Mouse (Mus musculus) left cerebral cortex, adult 2 months (tissue): ENCODE measurements around the gene Klhl31. TPM values are rescaled to one million over a fixed set of nuclear protein-coding genes. Genes with fewer than 3 reads are reported as not detected.
A peak's percentile ranks its signal among the peaks of the same experiment; 100 is the strongest.

Source experiments
- DNase-seq, 2 experiments: peaks; one replicate each; pipeline ENCODE4 v3.0.0; 2021 to 2022; ENCODE audit warnings: low spot score in 2 of 2, mixed read lengths in 1 of 2; ENCODE audit errors: extremely low spot score in 1 of 2
- H3K27ac ChIP-seq: fragments of 200-600 bp; 2 replicates; pipeline ENCODE4 v1.8.1; 2022
- H3K4me3 ChIP-seq: fragments of 200-600 bp; 2 replicates; pipeline ENCODE4 v1.8.1; 2022
- CTCF ChIP-seq: fragments of 200-600 bp; IDR thresholded peaks from 2 replicates; pipeline ENCODE4 v1.8.1; 2022; ENCODE audit warnings: antibody characterized with exemption, mild to moderate bottlenecking, moderate library complexity
- intact Hi-C: fragments of 180-260 bp; cut with DNase I; formaldehyde crosslinking; loops from one replicate; pipeline ENCODE4 v1.15.1; 2025
- total RNA-seq, 2 experiments: library from RNA; stranded (reverse); gene quantifications; 2 replicates each; pipeline ENCODE4 v1.2.3; 2021

The Klhl31 gene
- total RNA-seq, 2 experiments from 2014 or later = 0.07 TPM; not detected in 1

DNA sequence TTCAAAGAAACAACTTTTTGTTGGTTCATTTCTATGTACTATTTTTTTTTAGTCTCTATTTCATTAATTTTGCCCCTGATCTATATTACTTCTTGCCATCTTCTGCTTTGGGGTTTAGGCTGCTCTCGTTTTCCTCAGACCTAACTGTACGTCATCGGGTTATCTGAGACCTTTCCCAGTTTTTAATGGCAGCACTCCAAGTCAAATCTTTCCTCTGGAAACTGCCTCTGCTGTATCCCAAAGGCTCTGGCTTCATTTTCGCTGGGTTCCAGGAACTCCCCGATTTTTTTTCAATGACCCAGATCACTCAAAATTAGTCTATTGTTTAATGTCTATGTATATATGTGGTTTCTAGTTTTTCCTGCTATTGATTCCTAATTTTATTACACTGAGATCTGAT lies 6.6 kb upstream of the Klhl31 start:
- H3K27ac ChIP-seq = no peak overlapping the region
- no peak for DNase-seq
- TF ChIP-seq CTCF = no peak
- no peak overlapping the region for H3K4me3 ChIP-seq
- intact Hi-C loops = no loop called here

DNA sequence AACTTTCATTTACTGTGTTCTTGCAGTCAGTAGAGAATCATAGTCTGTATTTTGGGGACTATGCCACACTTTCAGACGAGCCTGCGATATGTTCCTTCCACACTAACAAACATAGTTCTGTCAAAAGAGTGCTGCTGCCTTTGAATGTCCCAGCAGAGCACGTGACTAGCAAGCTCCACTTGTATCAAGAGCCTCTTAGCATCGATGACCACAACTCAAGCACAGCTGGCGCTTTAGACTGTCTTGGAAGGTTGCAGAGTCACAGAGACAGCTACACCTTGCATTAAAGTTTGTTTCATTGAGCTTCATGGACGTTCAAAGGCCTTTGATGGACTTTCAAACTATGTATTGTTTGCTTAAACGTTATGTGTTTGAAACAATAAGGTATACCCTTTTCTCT lies 5.5 kb upstream of the Klhl31 start:
- Histone ChIP-seq H3K27ac (no peak overlapping the region), H3K4me3 (no peak overlapping the region)
- DNase-seq = no peak
- intact Hi-C loops = no loop called here
- no peak for TF ChIP-seq CTCF

DNA sequence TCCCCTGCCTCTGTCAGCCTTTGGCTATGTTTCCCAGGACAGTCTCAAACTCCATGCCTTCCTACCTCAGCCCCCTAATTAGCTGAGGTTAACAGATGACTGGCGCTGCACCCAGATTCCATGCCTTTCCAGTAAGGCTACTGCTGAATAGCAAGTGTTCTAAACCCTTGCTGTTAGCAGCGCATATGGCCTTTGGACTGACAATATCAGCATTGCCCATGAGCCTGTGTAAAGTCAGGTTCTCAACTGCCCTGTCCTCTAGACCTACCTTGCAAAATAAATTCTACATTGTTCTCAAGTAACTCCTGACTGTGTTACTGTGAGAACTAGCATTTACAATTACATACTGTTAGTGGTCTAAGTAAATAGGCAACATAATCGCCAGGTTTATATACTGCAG lies 3.9 kb upstream of the Klhl31 start:
- intact Hi-C loops = no loop called here
- DNase-seq = no peak

DNA sequence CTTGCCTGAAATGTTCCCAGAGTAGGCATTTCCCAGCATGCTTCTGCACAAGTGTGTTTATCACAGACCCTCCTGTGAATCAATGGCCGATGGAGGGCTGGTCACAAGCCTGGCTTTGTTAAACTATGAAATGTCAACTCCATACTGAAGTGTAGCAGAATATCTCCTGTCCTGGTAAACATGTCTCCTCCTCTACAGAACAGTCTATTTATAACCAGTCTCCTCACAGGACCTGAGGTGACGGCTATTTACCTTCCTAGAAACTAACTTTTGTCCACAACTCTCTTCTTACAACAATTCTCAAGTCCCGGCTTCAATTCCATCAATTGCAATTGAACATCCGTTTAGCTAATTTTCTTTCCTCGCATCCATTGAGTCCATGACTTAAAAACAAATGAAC lies 297 bp upstream of the Klhl31 start:
- intact Hi-C loops = no loop called here
- H3K4me3 ChIP-seq = no peak overlapping the region
- no peak for TF ChIP-seq CTCF
- H3K27ac ChIP-seq = no peak overlapping the region
- no peak for DNase-seq

More for the DNA sequence above, 3.9 kb upstream of the Klhl31 start:
- H3K27ac ChIP-seq = no peak overlapping the region
- no peak overlapping the region for H3K4me3 ChIP-seq
- TF ChIP-seq CTCF = no peak

DNA sequence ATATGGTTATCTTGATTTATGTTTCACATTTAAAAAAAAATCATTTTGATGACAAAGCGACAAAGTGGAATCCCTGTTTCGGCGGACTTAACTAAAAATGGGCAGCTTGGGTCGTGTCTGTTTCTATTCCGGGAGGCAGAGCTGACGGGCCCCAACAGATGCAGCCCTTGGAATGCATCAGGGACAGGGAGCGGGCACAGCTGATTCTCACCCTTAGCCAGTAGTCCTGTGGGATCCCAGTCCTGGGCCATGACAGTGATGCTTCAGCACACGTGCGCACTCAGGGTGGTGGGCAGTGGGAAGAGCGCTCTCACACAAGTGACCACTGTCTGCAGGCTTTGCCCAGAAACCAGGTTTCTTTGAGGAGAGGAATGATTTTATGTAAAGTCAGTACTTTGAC lies 1.1 kb downstream of the Klhl31 start:
- intact Hi-C loops = no loop called here
- Histone ChIP-seq H3K4me3 (no peak overlapping the region), H3K27ac (no peak overlapping the region)
- DNase-seq = no peak
- TF ChIP-seq CTCF = no peak

DNA sequence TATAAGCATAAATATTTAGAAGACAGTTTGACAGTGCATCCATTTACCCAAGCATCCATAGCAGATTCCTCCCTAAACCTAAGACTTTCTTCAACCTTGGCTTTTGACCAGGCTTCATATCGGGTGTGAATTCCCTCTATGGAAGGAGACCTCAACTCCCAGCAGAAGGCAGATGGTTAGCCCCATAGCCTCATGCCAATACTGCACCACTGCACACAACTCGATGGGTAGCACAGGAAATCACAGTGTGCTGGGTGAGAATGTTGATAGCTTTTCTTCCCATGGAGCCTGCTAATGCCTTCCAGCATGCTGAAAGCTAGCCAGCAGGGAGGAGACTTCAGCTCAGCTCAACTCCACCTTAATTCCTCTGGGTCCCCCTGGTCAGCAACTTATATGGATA lies 8.9 kb downstream of the Klhl31 start:
- Histone ChIP-seq H3K4me3 (no peak overlapping the region), H3K27ac (no peak overlapping the region)
- no peak for DNase-seq
- intact Hi-C loops = no loop called here
- no peak for TF ChIP-seq CTCF

DNA sequence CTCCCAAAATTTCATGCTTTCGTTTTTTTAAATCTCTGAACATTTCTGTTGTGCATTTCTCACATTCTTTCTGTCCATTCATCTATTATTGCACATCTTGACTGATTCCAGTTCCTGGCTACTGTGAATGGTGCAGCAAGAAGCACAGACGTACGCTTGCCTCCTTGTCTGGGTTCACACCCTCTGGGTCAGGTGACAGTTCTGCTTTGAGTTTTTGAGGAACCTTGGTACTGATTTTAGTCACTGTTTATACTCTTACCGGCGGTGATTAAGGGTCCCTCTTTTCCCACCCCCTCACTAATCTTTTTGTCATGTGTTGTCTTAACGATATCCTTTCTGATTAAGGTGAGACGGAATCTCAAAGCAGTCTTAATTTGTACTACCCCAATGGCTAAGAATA lies 15.5 kb downstream of the Klhl31 start:
- no peak for TF ChIP-seq CTCF
- H3K4me3 ChIP-seq = no peak overlapping the region
- no peak for DNase-seq
- no peak overlapping the region for H3K27ac ChIP-seq
- intact Hi-C loops = loop anchor here (10.0 kb wide), 1 partner anchor 373 kb away; no protein-coding TSS in a partner anchor

DNA sequence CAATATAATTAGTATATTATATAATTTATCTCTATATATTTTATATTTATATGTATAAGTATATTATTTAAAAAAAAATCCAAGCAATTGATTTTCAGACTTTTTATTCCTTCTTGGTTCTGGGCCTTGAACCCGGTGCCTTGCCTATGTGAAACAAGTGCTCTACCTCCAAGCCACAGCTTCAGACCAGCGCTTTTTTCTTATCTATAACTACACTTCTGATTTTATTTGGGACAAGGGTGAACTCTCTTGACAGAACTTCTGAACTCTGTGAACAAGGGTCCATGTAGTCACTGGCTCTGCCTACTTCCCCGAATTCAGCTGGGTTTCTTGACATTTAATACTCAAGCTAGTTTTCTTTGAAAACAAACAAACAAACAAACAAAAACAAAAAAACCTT lies 17.6 kb downstream of the Klhl31 start:
- intact Hi-C loops = loop anchor here (2.0 to 10.0 kb wide), 2 partner anchors 97 to 371 kb away; no protein-coding TSS in a partner anchor
- Histone ChIP-seq H3K27ac (no peak overlapping the region), H3K4me3 (no peak overlapping the region)
- TF ChIP-seq CTCF = no peak
- DNase-seq = no peak

DNA sequence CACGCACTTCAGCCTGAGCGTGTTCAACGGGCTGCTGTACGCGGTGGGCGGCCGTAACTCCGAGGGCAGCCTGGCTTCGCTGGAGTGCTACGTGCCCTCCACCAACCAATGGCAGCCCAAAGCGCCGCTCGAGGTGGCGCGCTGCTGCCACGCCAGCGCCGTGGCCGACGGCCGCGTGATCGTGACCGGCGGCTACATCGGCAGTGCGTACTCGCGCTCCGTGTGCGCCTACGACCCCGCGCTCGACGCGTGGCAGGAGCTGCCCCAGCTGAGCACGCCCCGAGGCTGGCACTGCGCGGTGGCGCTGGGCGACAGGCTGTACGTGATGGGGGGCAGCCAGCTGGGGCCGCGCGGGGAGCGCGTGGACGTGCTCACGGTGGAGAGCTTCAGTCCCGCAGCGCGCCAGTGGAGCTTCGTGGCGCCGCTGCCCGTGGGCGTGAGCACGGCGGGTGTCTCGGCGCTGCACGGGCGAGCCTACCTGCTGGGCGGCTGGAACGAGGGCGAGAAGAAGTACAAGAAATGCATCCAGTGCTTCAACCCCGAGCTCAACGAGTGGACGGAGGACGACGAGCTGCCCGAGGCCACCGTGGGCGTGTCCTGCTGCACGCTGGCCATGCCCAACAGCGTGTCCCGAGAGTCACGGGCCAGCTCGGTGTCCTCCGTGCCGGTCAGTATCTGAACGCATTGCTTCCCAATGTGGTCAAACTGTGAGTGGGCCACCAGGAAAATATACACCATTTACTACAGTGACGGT lies 19.1 kb downstream of the Klhl31 start:
- peak; percentile 35 to 60 for DNase-seq
- intact Hi-C loops = loop anchor here (2.0 to 10.0 kb wide), 2 partner anchors 95 to 369 kb away; no protein-coding TSS in a partner anchor
- peak overlapping the region; percentile 70 for H3K4me3 ChIP-seq
- TF ChIP-seq CTCF = no peak
- H3K27ac ChIP-seq = peak overlapping the region; percentile 50; the same call in 1 of the 2 replicates

DNA sequence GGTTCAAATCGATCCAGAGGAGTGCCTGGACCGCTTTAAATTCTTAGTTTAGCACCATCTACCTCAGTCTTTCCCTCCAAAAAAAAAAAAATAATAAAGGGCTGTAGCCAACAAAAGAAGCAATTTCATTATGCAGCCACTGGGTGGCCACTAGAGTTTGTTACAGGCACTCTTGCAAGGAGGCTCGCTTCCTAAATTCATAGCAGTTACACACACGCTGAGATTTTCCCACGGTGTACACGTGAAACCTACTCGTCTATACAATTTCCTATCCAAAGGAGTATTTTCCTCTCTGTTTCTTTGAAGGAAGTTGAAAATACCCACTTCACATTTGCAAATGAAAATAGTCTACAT lies 19.6 kb downstream of the Klhl31 start:
- peak; percentile 29 to 58 for DNase-seq
- peak; percentile 77 for TF ChIP-seq CTCF
- intact Hi-C loops = loop anchor here (1.0 to 10.0 kb wide), 3 partner anchors 95 to 369 kb away; no protein-coding TSS in a partner anchor
- Histone ChIP-seq H3K4me3 (peak overlapping the region; percentile 70), H3K27ac (no peak overlapping the region)

DNA sequence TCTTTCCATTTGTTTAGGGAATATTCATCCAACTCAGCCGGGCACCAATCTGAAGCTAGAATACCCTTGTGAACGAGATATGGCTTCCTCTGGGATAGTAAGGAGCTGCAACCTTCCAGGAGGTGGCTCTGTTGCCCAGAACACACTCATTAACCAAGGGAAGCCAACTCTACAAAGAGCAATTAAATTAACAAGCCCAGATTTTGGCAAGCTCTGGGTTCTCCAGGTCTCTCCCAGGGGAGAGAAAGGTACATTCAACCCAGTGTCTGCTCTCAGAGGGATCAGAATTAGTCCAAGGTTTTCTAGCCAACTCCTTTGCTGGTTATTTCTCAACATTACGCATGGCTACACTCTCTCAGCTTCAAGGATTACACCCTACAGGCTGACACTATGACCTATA lies 26.6 kb downstream of the Klhl31 start:
- Histone ChIP-seq H3K27ac (no peak overlapping the region), H3K4me3 (no peak overlapping the region)
- DNase-seq = no peak
- intact Hi-C loops = loop anchor here (5.0 kb wide), 1 partner anchor 74 kb away; no protein-coding TSS in a partner anchor
- TF ChIP-seq CTCF = peak; percentile 33

DNA sequence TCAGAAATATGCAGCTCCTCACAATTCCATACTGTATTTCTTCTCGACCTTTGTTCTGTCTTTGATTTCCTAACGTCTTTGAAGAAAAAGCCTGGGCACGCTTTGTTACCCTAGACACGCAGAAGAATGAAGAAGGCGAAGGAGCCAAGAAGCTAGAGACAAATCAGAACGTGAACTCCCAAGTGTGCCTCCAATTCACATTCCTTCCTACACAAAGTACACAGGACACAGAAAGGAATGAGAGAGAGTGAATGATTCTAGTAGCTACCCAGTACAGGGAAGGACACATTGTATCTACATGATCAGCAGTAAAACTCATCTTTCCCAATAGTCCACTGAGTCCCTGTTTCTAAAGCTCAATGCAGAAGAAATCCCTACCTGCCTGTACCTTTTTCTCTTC lies 33.8 kb downstream of the Klhl31 start:
- no peak for DNase-seq
- no peak overlapping the region for H3K27ac ChIP-seq
- no peak for TF ChIP-seq CTCF
- no peak overlapping the region for H3K4me3 ChIP-seq
- intact Hi-C loops = no loop called here

DNA sequence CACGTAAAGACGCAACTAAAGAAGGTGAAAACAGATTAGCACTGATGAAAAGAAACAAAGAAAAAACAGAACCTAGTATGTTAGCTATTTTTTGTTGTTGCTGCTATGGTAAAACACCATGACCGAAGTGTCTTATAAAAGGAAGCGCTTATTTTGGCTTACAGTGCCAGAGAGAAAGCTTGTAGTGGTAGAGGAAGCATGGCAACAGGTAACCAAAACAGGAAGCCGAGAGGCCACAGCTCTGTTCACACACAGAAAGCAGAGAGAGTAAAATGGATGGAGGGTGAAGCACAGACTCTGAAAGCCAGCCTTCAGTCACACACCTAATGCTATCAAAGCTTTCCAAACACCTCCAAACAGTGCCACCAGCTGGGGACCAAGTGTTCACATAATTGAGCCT lies 34.7 kb downstream of the Klhl31 start:
- intact Hi-C loops = no loop called here
- DNase-seq = no peak
- Histone ChIP-seq H3K27ac (no peak overlapping the region), H3K4me3 (no peak overlapping the region)
- TF ChIP-seq CTCF = no peak
